ENCODE assay signal across 8 mouse cellular contexts in the genomic region with DNA sequence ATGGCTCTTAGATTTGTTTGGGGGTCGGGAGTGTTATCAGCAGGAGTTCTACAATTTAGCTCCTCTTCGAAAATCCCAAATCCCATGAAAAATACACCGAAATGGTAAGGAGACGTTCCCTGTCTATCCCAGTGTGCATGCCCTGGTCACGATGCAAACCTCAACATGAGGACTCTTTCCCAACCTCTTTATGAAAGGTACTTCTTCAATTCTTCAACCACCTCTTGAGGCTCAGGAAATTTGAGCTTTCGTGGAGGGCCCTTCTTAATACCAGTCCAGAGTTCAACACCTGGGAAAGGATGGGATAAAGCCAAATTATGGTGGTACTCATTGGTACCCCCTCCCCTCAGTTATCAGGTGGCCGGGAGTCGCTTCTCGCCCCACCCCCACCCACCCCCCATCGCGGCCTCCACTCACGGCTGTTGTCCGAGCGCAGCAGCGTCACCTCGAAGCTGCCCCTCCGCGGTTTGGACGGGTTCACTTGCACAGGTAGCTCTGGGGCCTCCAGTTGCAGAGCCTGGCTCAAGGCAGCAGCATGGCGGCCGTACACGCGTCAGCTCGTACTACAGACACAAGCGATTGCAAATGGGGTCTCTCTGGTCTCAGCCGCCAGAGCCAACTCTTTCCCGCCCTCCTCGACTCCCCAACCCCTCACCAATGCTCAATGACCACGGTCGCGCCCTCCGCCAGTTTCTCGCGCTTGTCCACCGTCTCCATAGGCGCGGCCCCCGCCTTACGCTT. TPM values are rescaled to one million over a fixed set of nuclear protein-coding genes. Genes with fewer than 3 reads are reported as not detected.
DNase-seq lines count a peak whose midpoint lies in the region; ATAC-seq and TF ChIP-seq lines count a peak whose summit lies in the region.

No protein-coding gene starts in this region.

- H3K4me2 ChIP-seq in forebrain, embryonic 12.5 days, result peak overlapping the region; percentile 66
- peak overlapping the region; percentile 67 for H3K4me2 ChIP-seq in limb, embryonic 12.5 days
- H3K4me2 ChIP-seq in midbrain, embryonic 12.5 days (replicated peaks), result peak overlapping the region; percentile 71

- in situ Hi-C loops in Patski (cut with MboI; ENCODE audit: low pct_unique_long_range_greater_than_20kb), result no loop called here

- TF ChIP-seq CTCF in kidney, adult 2 months (conservative IDR thresholded peaks at IDR 0.05; ENCODE audit: insufficient read depth, insufficient read length, low read depth, low read length), result no peak
- TF ChIP-seq CTCF in Patski (IDR thresholded peaks at IDR 0.05), result no peak

- CTCF ChIA-PET in Patski (lab: Charles Lee), result interaction anchor here (1.1 to 2.3 kb wide), 4 partner anchors 9 to 192 kb away, joined by 3 to 6 read pairs (median 4); no protein-coding TSS in a partner anchor

- peak; percentile 27 for DNase-seq in kidney, adult 2 months
- DNase-seq in kidney, adult 18-20 months, result no peak
- no peak for DNase-seq in Patski (ENCODE audit: low read depth, low spot score)
- DNase-seq in right cerebral cortex, adult 2 months (ENCODE audit: low spot score in 2 of 2), result no peak
- DNase-seq in frontal cortex, postnatal 10 days (ENCODE audit: low spot score in 2 of 2), result no peak

- H3K9me3 ChIP-seq in forebrain, embryonic 12.5 days, result no peaks in the 10 kb centered on the region
- H3K9me3 ChIP-seq in limb, embryonic 12.5 days, result no peaks in the 10 kb centered on the region
- no peaks in the 10 kb centered on the region for H3K9me3 ChIP-seq in midbrain, embryonic 12.5 days

- WGBS in kidney, adult 2 months, result 5% methylated on average over 39 of the region's 39 CpGs
- 2% methylated on average over 38 of the region's 39 CpGs for WGBS in forebrain, embryonic 12.5 days
- WGBS in limb, embryonic 12.5 days, result 2% methylated on average over 39 of the region's 39 CpGs
- WGBS in midbrain, embryonic 12.5 days, result 4% methylated on average over 39 of the region's 39 CpGs

- peak overlapping the region; percentile 95 for H3K9ac ChIP-seq in forebrain, embryonic 12.5 days
- H3K9ac ChIP-seq in limb, embryonic 12.5 days (replicated peaks), result peak overlapping the region; percentile 91
- H3K9ac ChIP-seq in midbrain, embryonic 12.5 days (replicated peaks), result peak overlapping the region; percentile 85

- POLR2A ChIA-PET in Patski (lab: Charles Lee), result no interaction called here

- no peak for TF ChIP-seq POLR2A in kidney, adult 2 months (IDR thresholded peaks at IDR 0.05; ENCODE audit: low read depth, low read length)

- peak; percentile 52 for ATAC-seq in Patski
- ATAC-seq in forebrain, embryonic 12.5 days (ENCODE audit: low FRiP score), result peak; percentile 79
- peak; percentile 69 for ATAC-seq in limb, embryonic 12.5 days (ENCODE audit: insufficient number of reproducible peaks, insufficient read depth, low FRiP score, low TSS enrichment, low read depth)
- ATAC-seq in midbrain, embryonic 12.5 days (ENCODE audit: low FRiP score, low read depth), result peak; percentile 84

- peak overlapping the region; percentile 98 for H3K4me3 ChIP-seq in kidney, adult 2 months (ENCODE audit: insufficient read depth, low read depth, low read length)
- H3K4me3 ChIP-seq in forebrain, embryonic 12.5 days (replicated peaks), result peak overlapping the region; percentile 86
- peak overlapping the region; percentile 84 for H3K4me3 ChIP-seq in limb, embryonic 12.5 days (replicated peaks)
- H3K4me3 ChIP-seq in midbrain, embryonic 12.5 days, result peak overlapping the region; percentile 78

- no peaks in the 10 kb centered on the region; the same call in 1 of the 2 replicates for H3K4me1 ChIP-seq in kidney, adult 2 months (ENCODE audit: control insufficient read depth, insufficient read depth, low read length)
- peaks cover 12% of the 10 kb centered on the region for H3K4me1 ChIP-seq in forebrain, embryonic 12.5 days
- H3K4me1 ChIP-seq in limb, embryonic 12.5 days (replicated peaks), result peaks cover 8% of the 10 kb centered on the region; the same call in 1 of the 2 replicates
- peaks cover 11% of the 10 kb centered on the region for H3K4me1 ChIP-seq in midbrain, embryonic 12.5 days

- no peak overlapping the region for H3K27ac ChIP-seq in kidney, adult 2 months (ENCODE audit: insufficient read depth, low read depth, low read length)
- peak overlapping the region; percentile 97 for H3K27ac ChIP-seq in forebrain, embryonic 12.5 days
- peak overlapping the region; percentile 97 for H3K27ac ChIP-seq in limb, embryonic 12.5 days
- peak overlapping the region; percentile 93 for H3K27ac ChIP-seq in midbrain, embryonic 12.5 days (replicated peaks)

- H3K27me3 ChIP-seq in kidney, adult 2 months (replicated peaks; ENCODE audit: control insufficient read depth, insufficient read depth, low read length), result no peaks in the 10 kb centered on the region
- H3K27me3 ChIP-seq in Patski, result no peaks in the 10 kb centered on the region
- H3K27me3 ChIP-seq in forebrain, embryonic 12.5 days, result no peaks in the 10 kb centered on the region
- H3K27me3 ChIP-seq in limb, embryonic 12.5 days, result no peaks in the 10 kb centered on the region
- no peaks in the 10 kb centered on the region for H3K27me3 ChIP-seq in midbrain, embryonic 12.5 days

- no peaks in the 10 kb centered on the region; the same call in 1 of the 2 replicates for H3K36me3 ChIP-seq in kidney, adult 2 months (ENCODE audit: control insufficient read depth, insufficient read depth, low read length)
- peaks cover 37% of the 10 kb centered on the region for H3K36me3 ChIP-seq in forebrain, embryonic 12.5 days (replicated peaks)
- H3K36me3 ChIP-seq in limb, embryonic 12.5 days, result peaks cover 47% of the 10 kb centered on the region
- peaks cover 35% of the 10 kb centered on the region for H3K36me3 ChIP-seq in midbrain, embryonic 12.5 days

RNA-seq across cellular contexts. Expression of gene Selenoh, which starts 0.6 kb away (rescaled TPM):
- polyA plus RNA-seq in kidney, adult 2 months (2012; rRNA removed), result 29.6 and 32.2 TPM in 2 replicates
- 60.4 TPM for polyA plus RNA-seq in Patski (2021)
- polyA plus RNA-seq in forebrain, embryonic 12.5 days (2016; fragmentation: Nextera tagmentation; extraction: Ambion mirVana), result 448 and 458 TPM in 2 replicates
- 438 and 451 TPM in 2 replicates for polyA plus RNA-seq in limb, embryonic 12.5 days (2016; fragmentation: Nextera tagmentation; extraction: Ambion mirVana)
- 367 and 374 TPM in 2 replicates for polyA plus RNA-seq in midbrain, embryonic 12.5 days (2016; fragmentation: Nextera tagmentation; extraction: Ambion mirVana)

RNA-seq across cellular contexts. Expression of gene Gm28635, which starts 7.8 kb away (rescaled TPM):
- polyA plus RNA-seq in kidney, adult 2 months (2012; rRNA removed), result not detected in 2 replicates
- not detected for polyA plus RNA-seq in Patski (2021)
- polyA plus RNA-seq in forebrain, embryonic 12.5 days (2016; fragmentation: Nextera tagmentation; extraction: Ambion mirVana), result not detected in 2 replicates
- polyA plus RNA-seq in limb, embryonic 12.5 days (2016; fragmentation: Nextera tagmentation; extraction: Ambion mirVana), result not detected in 2 replicates
- not detected in 2 replicates for polyA plus RNA-seq in midbrain, embryonic 12.5 days (2016; fragmentation: Nextera tagmentation; extraction: Ambion mirVana)

RNA-seq across cellular contexts. Expression of gene Med19, which starts 8.2 kb away (rescaled TPM):
- 7.8 and 9.3 TPM in 2 replicates for polyA plus RNA-seq in kidney, adult 2 months (2012; rRNA removed)
- 30.6 TPM for polyA plus RNA-seq in Patski (2021)
- 55.0 and 59.3 TPM in 2 replicates for polyA plus RNA-seq in forebrain, embryonic 12.5 days (2016; fragmentation: Nextera tagmentation; extraction: Ambion mirVana)
- polyA plus RNA-seq in limb, embryonic 12.5 days (2016; fragmentation: Nextera tagmentation; extraction: Ambion mirVana), result 37.4 TPM in 2 replicates
- polyA plus RNA-seq in midbrain, embryonic 12.5 days (2016; fragmentation: Nextera tagmentation; extraction: Ambion mirVana), result 51.8 and 54.8 TPM in 2 replicates

RNA-seq across cellular contexts. Expression of gene Tmx2, which starts 8.9 kb away (rescaled TPM):
- 188 and 193 TPM in 2 replicates for polyA plus RNA-seq in kidney, adult 2 months (2012; rRNA removed)
- 244 TPM for polyA plus RNA-seq in Patski (2021)
- 175 and 177 TPM in 2 replicates for polyA plus RNA-seq in forebrain, embryonic 12.5 days (2016; fragmentation: Nextera tagmentation; extraction: Ambion mirVana)
- 115 and 118 TPM in 2 replicates for polyA plus RNA-seq in limb, embryonic 12.5 days (2016; fragmentation: Nextera tagmentation; extraction: Ambion mirVana)
- 169 and 183 TPM in 2 replicates for polyA plus RNA-seq in midbrain, embryonic 12.5 days (2016; fragmentation: Nextera tagmentation; extraction: Ambion mirVana)

RNA-seq across cellular contexts. Expression of gene Btbd18, which starts 11.1 kb away (rescaled TPM):
- 0.02 TPM in 1 of 2 replicates, not detected in the other for polyA plus RNA-seq in kidney, adult 2 months (2012; rRNA removed)
- 0.10 TPM for polyA plus RNA-seq in Patski (2021)
- polyA plus RNA-seq in forebrain, embryonic 12.5 days (2016; fragmentation: Nextera tagmentation; extraction: Ambion mirVana), result 0.33 and 0.49 TPM in 2 replicates
- 0.35 and 0.53 TPM in 2 replicates for polyA plus RNA-seq in limb, embryonic 12.5 days (2016; fragmentation: Nextera tagmentation; extraction: Ambion mirVana)
- polyA plus RNA-seq in midbrain, embryonic 12.5 days (2016; fragmentation: Nextera tagmentation; extraction: Ambion mirVana), result 0.26 and 0.31 TPM in 2 replicates
